Mouse (Mus musculus) forebrain, postnatal 0 days (tissue): ENCODE data around the gene Slc9a9. TPM values are rescaled to one million over a fixed set of nuclear protein-coding genes. Genes with fewer than 3 reads are reported as not detected.

Experiments used
- ATAC-seq: fragments of 200-750 bp; cut with Nextera tagmentation; 2 replicates; pipeline ENCODE4 v1.8.0; 2017; ENCODE audit warnings: mild to moderate bottlenecking, moderate library complexity
- DNase-seq: peaks from one replicate; pipeline ENCODE4 v3.0.0-alpha.2; 2015
- H3K27ac ChIP-seq: fragments of 300-500 bp; sonication (generic); 2 replicates; pipeline ENCODE4 v1.5.1; 2014; ENCODE audit warnings: low read depth, mild to moderate bottlenecking, antibody characterized with exemption, low read length, moderate library complexity, mixed read lengths
- H3K27me3 ChIP-seq: fragments of 300-500 bp; sonication (generic); 2 replicates; pipeline ENCODE4 v1.6.1; 2014; ENCODE audit warnings: mild to moderate bottlenecking, low read length, mixed read lengths; ENCODE audit not compliant: insufficient read depth
- H3K36me3 ChIP-seq: fragments of 300-500 bp; sonication (generic); 2 replicates; pipeline ENCODE4 v1.6.1; 2014; ENCODE audit warnings: mild to moderate bottlenecking, moderate library complexity; ENCODE audit not compliant: insufficient read depth
- H3K4me1 ChIP-seq: fragments of 300-500 bp; sonication (generic); 2 replicates; pipeline ENCODE4 v1.6.1; 2014; ENCODE audit warnings: antibody characterized with exemption; ENCODE audit not compliant: insufficient read depth
- H3K4me2 ChIP-seq: fragments of 300-500 bp; sonication (generic); 2 replicates; pipeline ENCODE4 v1.6.1; 2014; ENCODE audit warnings: low read depth, mild to moderate bottlenecking, moderate library complexity
- H3K4me3 ChIP-seq: fragments of 300-500 bp; sonication (generic); 2 replicates; pipeline ENCODE4 v1.5.1; 2014; ENCODE audit warnings: low read depth, low read length, mixed read lengths
- H3K9ac ChIP-seq: fragments of 300-500 bp; sonication (generic); 2 replicates; pipeline ENCODE4 v1.6.1; 2014; ENCODE audit warnings: mild to moderate bottlenecking
- H3K9me3 ChIP-seq: fragments of 300-500 bp; sonication (generic); 2 replicates; pipeline ENCODE4 v1.6.1; 2016; ENCODE audit warnings: low read length
- CTCF ChIP-seq: sonication (generic); IDR thresholded peaks from 2 replicates; pipeline ENCODE4 v1.5.1; 2016; ENCODE audit warnings: antibody characterized with exemption, control low read depth, low read depth
- WGBS: fragments of 180-500 bp; shearing (Covaris S2); extraction: QIAGEN DNeasy Blood & Tissue Kit; methylation state at CpG from one replicate; pipeline ENCODE4 v1.1.7; 2014; 5-methylcytosine and 5-hydroxymethylcytosine counted together
- polyA plus RNA-seq: library from polyadenylated mRNA; unstranded; fragments of >200 nt; fragmentation: Nextera tagmentation; extraction: Ambion mirVana; gene quantifications from 2 replicates; pipeline ENCODE4 v1.2.1, GENCODE M21; 2015
- total RNA-seq: library from RNA; depleted of rRNA; stranded (reverse); fragments of >200 nt; gene quantifications from 2 replicates; pipeline ENCODE4 v1.2.3, GENCODE M21; 2014

The Slc9a9 gene
- total and polyA plus RNA-seq, 2 experiments from 2014 or later, result 4.8 to 6.7 TPM

GRCm38 (mm10) chr9:95127774-95128173 lies 458.1 kb downstream of the Slc9a9 start:
- Histone ChIP-seq H3K9me3 (no peaks in the 10 kb centered on the region), H3K4me2 (no peak overlapping the region), H3K27me3 (no peaks in the 10 kb centered on the region), H3K4me3 (no peak overlapping the region), H3K27ac (no peak overlapping the region), H3K36me3 (no peaks in the 10 kb centered on the region), H3K4me1 (no peaks in the 10 kb centered on the region), H3K9ac (no peak overlapping the region)
- no peak for TF ChIP-seq CTCF
- WGBS, result 89% methylated on average over 2 of the region's 2 CpGs
- ATAC-seq (no peak), DNase-seq (no peak)

- Histone ChIP-seq H3K4me1 (no peaks in the 10 kb centered on the region), H3K4me2 (no peak overlapping the region), H3K9ac (no peak overlapping the region), H3K36me3 (no peaks in the 10 kb centered on the region), H3K27me3 (no peaks in the 10 kb centered on the region), H3K4me3 (no peak overlapping the region), H3K9me3 (no peaks in the 10 kb centered on the region), H3K27ac (no peak overlapping the region)
- DNase-seq (no peak), ATAC-seq (no peak)
- WGBS, result 90% methylated on average over 10 of the region's 10 CpGs
- no peak for TF ChIP-seq CTCF
These were observed 479.6 kb downstream of the Slc9a9 start for GRCm38 (mm10) chr9:95149206-95149729.

GRCm38 (mm10) chr9:95150096-95150495 lies 480.4 kb downstream of the Slc9a9 start:
- DNase-seq (no peak), ATAC-seq (no peak)
- Histone ChIP-seq H3K36me3 (no peaks in the 10 kb centered on the region), H3K27me3 (no peaks in the 10 kb centered on the region), H3K9me3 (no peaks in the 10 kb centered on the region), H3K27ac (no peak overlapping the region), H3K9ac (no peak overlapping the region), H3K4me1 (no peaks in the 10 kb centered on the region), H3K4me3 (no peak overlapping the region), H3K4me2 (no peak overlapping the region)
- no peak for TF ChIP-seq CTCF
- 61% methylated on average over 3 of the region's 3 CpGs for WGBS

- WGBS, result 56% methylated on average over 3 of the region's 3 CpGs
- no peak for ATAC-seq
- no peak for DNase-seq
These were observed 480.9 kb downstream of the Slc9a9 start for GRCm38 (mm10) chr9:95150597-95150996.

GRCm38 (mm10) chr9:95150998-95151397 lies 481.3 kb downstream of the Slc9a9 start:
- H3K9me3 ChIP-seq, result no peaks in the 10 kb centered on the region
- no peaks in the 10 kb centered on the region for H3K4me1 ChIP-seq
- WGBS, result 60% methylated on average over 4 of the region's 4 CpGs
- TF ChIP-seq CTCF, result no peak
- no peak overlapping the region for H3K4me3 ChIP-seq
- no peaks in the 10 kb centered on the region for H3K27me3 ChIP-seq
- ATAC-seq (no peak), DNase-seq (no peak)
- H3K9ac ChIP-seq, result no peak overlapping the region
- H3K4me2 ChIP-seq, result no peak overlapping the region
- H3K27ac ChIP-seq, result no peak overlapping the region
- no peaks in the 10 kb centered on the region for H3K36me3 ChIP-seq

More at GRCm38 (mm10) chr9:95150597-95150996, 480.9 kb downstream of the Slc9a9 start:
- Histone ChIP-seq H3K9me3 (no peaks in the 10 kb centered on the region), H3K36me3 (no peaks in the 10 kb centered on the region), H3K4me2 (no peak overlapping the region), H3K4me3 (no peak overlapping the region), H3K27me3 (no peaks in the 10 kb centered on the region), H3K27ac (no peak overlapping the region), H3K9ac (no peak overlapping the region), H3K4me1 (no peaks in the 10 kb centered on the region)
- no peak for TF ChIP-seq CTCF

- no peak for TF ChIP-seq CTCF
- ATAC-seq, result peak; percentile 25; the same call in 1 of the 2 replicates
These were observed 482.0 kb downstream of the Slc9a9 start for GRCm38 (mm10) chr9:95151746-95152145.

GRCm38 (mm10) chr9:95153966-95154365 lies 484.3 kb downstream of the Slc9a9 start:
- ATAC-seq, result no peak
- no peaks in the 10 kb centered on the region for H3K36me3 ChIP-seq

More at GRCm38 (mm10) chr9:95151746-95152145, 482.0 kb downstream of the Slc9a9 start:
- H3K36me3 ChIP-seq, result no peaks in the 10 kb centered on the region
- H3K27me3 ChIP-seq, result no peaks in the 10 kb centered on the region
- no peak overlapping the region for H3K9ac ChIP-seq
- DNase-seq, result no peak
- WGBS, result 52% methylated on average over 4 of the region's 4 CpGs
- H3K9me3 ChIP-seq, result no peaks in the 10 kb centered on the region
- H3K4me3 ChIP-seq, result no peak overlapping the region
- H3K27ac ChIP-seq, result no peak overlapping the region
- no peak overlapping the region for H3K4me2 ChIP-seq
- no peaks in the 10 kb centered on the region for H3K4me1 ChIP-seq

GRCm38 (mm10) chr9:95157948-95158347 lies 488.2 kb downstream of the Slc9a9 start:
- no peaks in the 10 kb centered on the region for H3K27me3 ChIP-seq
- DNase-seq (no peak), ATAC-seq (no peak)
- no peak overlapping the region for H3K27ac ChIP-seq
- WGBS, result 56% methylated on average over 4 of the region's 4 CpGs
- TF ChIP-seq CTCF, result no peak
- no peak overlapping the region for H3K9ac ChIP-seq
- no peak overlapping the region for H3K4me2 ChIP-seq
- no peaks in the 10 kb centered on the region for H3K9me3 ChIP-seq
- H3K4me1 ChIP-seq, result no peaks in the 10 kb centered on the region
- H3K36me3 ChIP-seq, result no peaks in the 10 kb centered on the region
- no peak overlapping the region for H3K4me3 ChIP-seq

More at GRCm38 (mm10) chr9:95153966-95154365, 484.3 kb downstream of the Slc9a9 start:
- no peak for DNase-seq
- Histone ChIP-seq H3K4me3 (no peak overlapping the region), H3K9ac (no peak overlapping the region), H3K4me1 (no peaks in the 10 kb centered on the region), H3K27ac (no peak overlapping the region), H3K4me2 (no peak overlapping the region), H3K27me3 (no peaks in the 10 kb centered on the region), H3K9me3 (no peaks in the 10 kb centered on the region)
- no peak for TF ChIP-seq CTCF
- 86% methylated on average over 6 of the region's 6 CpGs for WGBS
